Mouse (Mus musculus): ENCODE data around the gene Rab44. TPM values are rescaled to one million over a fixed set of nuclear protein-coding genes. Genes with fewer than 3 reads are reported as not detected.

The Rab44 gene
- polyA plus RNA-seq, 1 experiment from 2014 or later: not detected

DNA sequence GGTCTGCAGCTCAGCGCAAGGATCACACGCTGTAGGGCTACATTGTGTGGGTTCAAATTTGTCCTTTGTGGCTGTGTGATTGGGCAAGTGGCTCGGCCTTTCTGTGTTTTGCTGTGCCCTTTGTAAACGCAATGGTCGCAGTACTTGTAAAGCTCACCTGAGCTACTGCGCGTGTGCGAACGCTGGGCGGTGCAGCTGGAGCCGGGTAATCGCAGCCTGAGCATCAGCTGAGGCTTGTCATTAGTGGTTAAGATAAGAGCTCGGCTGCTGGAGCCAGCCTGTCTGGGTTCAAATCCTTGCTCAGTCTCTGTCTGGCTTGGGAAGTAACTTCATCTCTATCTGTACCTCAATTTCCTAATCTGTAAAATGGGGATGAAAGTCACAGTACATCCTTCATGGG, 39.9 kb upstream of the Rab44 start:
- Histone ChIP-seq H3K27ac (ENCODE audit: low read length) (no peak overlapping the region), H3K4me1 (replicated peaks; ENCODE audit: control insufficient read depth, insufficient read depth, low read length) (peaks cover 6% of the 10 kb centered on the region; the same call in 1 of the 2 replicates), H3K27me3 (replicated peaks; ENCODE audit: control insufficient read depth, insufficient read depth, low read length) (no peaks in the 10 kb centered on the region), H3K9me3 (ENCODE audit: control insufficient read depth, low read length) (no peaks in the 10 kb centered on the region), H3K9ac (replicated peaks; ENCODE audit: low read depth, low read length) (no peak overlapping the region), H3K4me3 (replicated peaks; ENCODE audit: low read length) (no peak overlapping the region), H3K4me2 (ENCODE audit: low read length) (no peak overlapping the region), H3K36me3 (ENCODE audit: control insufficient read depth, insufficient read depth) (no peaks in the 10 kb centered on the region)
- ATAC-seq: no peak
- WGBS: 85% methylated on average over 13 of the region's 13 CpGs

DNA sequence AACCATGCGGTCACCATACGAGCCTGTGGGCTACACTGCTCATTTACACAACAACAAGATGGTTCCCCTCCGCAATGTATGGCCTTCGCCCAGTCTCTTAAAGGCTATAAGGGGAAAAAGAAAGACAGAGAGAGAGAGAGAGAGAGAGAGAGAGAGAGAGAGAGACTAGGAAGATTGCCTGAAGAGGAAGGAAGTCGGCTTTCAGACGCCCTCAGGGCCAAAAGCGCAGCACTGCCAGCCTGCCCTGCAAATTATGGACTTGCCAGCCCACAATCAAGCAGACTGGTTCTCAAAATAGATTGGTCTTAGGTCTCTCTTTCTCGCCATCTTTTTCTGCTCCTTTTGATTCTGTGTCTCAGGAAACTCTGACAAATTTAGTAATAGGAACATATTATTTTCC, 37.7 kb upstream of the Rab44 start:
- H3K4me2 ChIP-seq (ENCODE audit: low read length): no peak overlapping the region
- 90% methylated on average over 8 of the region's 8 CpGs for WGBS

DNA sequence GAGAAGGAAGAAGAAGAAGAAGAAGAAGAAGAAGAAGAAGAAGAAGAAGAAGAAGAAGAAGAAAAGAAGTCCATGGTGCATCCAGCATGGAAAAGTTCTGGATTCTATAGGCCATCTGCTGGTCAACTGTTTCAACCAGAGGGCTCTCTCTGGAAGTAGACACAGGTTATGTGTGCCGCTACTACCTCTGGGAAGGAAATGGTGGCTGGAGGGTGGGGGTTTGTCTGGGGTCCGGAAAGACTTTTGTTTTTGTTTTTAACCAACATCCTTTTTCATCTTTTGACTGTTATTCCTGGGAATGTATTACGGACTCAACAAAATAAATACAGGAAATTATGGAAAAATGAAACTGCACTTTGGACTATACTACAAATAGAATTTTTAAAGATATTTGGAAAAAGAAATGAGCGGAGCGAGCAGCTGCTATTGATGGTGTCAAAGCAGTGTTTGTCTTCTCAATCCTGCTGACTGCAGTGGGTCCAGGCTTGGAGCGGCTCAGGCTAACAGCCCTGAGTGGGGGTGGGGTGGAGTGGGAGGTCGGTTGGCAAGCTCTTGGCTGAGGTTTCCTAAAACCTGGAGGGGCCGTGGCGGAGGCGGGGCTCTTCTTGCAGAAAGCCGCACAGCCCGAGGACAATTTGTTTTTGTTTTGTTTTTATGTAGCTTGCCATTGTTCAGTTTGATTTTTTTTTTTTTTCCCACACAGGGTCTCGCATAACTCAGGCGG, 36.0 kb upstream of the Rab44 start:
- ATAC-seq: peak; percentile 58; the same call in 1 of the 2 replicates
- H3K9me3 ChIP-seq (ENCODE audit: control insufficient read depth, low read length): no peaks in the 10 kb centered on the region
- 14% methylated on average over 14 of the region's 14 CpGs for WGBS
- no peak overlapping the region for H3K27ac ChIP-seq (ENCODE audit: low read length)
- H3K36me3 ChIP-seq (ENCODE audit: control insufficient read depth, insufficient read depth): no peaks in the 10 kb centered on the region
- peak overlapping the region; percentile 5 for H3K4me3 ChIP-seq (replicated peaks; ENCODE audit: low read length)
- H3K4me2 ChIP-seq (ENCODE audit: low read length): peak overlapping the region; percentile 54
- H3K27me3 ChIP-seq (replicated peaks; ENCODE audit: control insufficient read depth, insufficient read depth, low read length): 0 out of 2 replicates have a peak, but pooled peaks cover 5% of the 10 kb centered on the region
- H3K9ac ChIP-seq (replicated peaks; ENCODE audit: low read depth, low read length): 0 out of 2 replicates have a peak overlapping the region, but pooled peaks have one; percentile 22
- H3K4me1 ChIP-seq (replicated peaks; ENCODE audit: control insufficient read depth, insufficient read depth, low read length): peaks cover 17% of the 10 kb centered on the region

More for the DNA sequence above, 37.7 kb upstream of the Rab44 start:
- Histone ChIP-seq H3K9ac (replicated peaks; ENCODE audit: low read depth, low read length) (no peak overlapping the region), H3K36me3 (ENCODE audit: control insufficient read depth, insufficient read depth) (no peaks in the 10 kb centered on the region), H3K27ac (ENCODE audit: low read length) (no peak overlapping the region), H3K9me3 (ENCODE audit: control insufficient read depth, low read length) (no peaks in the 10 kb centered on the region), H3K4me3 (replicated peaks; ENCODE audit: low read length) (no peak overlapping the region), H3K27me3 (replicated peaks; ENCODE audit: control insufficient read depth, insufficient read depth, low read length) (no peaks in the 10 kb centered on the region), H3K4me1 (replicated peaks; ENCODE audit: control insufficient read depth, insufficient read depth, low read length) (peaks cover 8% of the 10 kb centered on the region; the same call in 1 of the 2 replicates)
- ATAC-seq: no peak

DNA sequence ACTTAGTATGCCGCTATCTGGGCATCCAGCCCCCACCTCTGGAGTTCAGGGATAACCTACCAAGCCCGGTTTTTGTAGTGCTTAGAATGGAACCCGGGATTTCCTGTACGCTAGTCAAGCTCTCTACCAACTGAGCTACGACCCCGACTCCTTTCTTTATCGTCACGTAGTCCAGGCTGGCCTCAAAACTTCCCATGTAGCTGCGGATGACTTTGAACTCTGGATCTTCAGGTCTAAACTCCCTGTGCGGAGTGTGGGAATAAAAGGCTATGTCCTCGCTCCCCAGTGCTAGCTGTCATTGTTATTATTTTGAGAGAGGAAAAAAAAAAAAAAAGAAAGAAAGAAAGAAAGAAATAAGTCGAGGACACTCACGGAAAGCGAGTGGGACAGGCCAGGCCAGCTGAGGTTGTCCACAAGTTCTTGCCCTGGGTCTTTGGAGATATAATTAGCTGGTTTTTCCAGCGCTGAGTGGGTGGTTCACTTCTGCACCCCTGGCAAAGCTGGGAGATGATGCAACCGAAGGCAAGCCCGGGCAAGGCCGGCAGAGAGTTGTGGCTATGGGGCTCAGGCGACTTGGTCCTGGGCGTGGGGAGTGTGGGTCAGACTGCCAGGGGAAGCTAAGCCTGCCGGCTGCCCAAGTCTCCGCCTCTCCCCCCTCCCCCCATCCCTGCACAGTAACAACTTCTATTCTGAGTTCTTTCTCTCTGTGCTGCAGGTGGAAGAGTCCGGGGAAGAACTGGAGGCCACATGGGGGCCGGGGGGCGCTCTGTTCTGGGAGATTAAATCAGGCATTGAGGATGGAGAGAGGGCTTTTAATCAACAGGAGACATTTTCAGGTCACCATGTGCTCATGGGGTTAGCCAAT, 35.2 kb upstream of the Rab44 start:
- H3K27ac ChIP-seq (ENCODE audit: low read length): no peak overlapping the region
- 0 out of 2 replicates have a peak overlapping the region, but pooled peaks have one; percentile 22 for H3K9ac ChIP-seq (replicated peaks; ENCODE audit: low read depth, low read length)
- peak overlapping the region; percentile 5 for H3K4me3 ChIP-seq (replicated peaks; ENCODE audit: low read length)
- H3K4me1 ChIP-seq (replicated peaks; ENCODE audit: control insufficient read depth, insufficient read depth, low read length): peaks cover 17% of the 10 kb centered on the region
- H3K36me3 ChIP-seq (ENCODE audit: control insufficient read depth, insufficient read depth): no peaks in the 10 kb centered on the region
- H3K9me3 ChIP-seq (ENCODE audit: control insufficient read depth, low read length): no peaks in the 10 kb centered on the region
- peak overlapping the region; percentile 54 for H3K4me2 ChIP-seq (ENCODE audit: low read length)
- H3K27me3 ChIP-seq (replicated peaks; ENCODE audit: control insufficient read depth, insufficient read depth, low read length): 0 out of 2 replicates have a peak, but pooled peaks cover 5% of the 10 kb centered on the region
- 8% methylated on average over 25 of the region's 25 CpGs for WGBS
- ATAC-seq: no peak

DNA sequence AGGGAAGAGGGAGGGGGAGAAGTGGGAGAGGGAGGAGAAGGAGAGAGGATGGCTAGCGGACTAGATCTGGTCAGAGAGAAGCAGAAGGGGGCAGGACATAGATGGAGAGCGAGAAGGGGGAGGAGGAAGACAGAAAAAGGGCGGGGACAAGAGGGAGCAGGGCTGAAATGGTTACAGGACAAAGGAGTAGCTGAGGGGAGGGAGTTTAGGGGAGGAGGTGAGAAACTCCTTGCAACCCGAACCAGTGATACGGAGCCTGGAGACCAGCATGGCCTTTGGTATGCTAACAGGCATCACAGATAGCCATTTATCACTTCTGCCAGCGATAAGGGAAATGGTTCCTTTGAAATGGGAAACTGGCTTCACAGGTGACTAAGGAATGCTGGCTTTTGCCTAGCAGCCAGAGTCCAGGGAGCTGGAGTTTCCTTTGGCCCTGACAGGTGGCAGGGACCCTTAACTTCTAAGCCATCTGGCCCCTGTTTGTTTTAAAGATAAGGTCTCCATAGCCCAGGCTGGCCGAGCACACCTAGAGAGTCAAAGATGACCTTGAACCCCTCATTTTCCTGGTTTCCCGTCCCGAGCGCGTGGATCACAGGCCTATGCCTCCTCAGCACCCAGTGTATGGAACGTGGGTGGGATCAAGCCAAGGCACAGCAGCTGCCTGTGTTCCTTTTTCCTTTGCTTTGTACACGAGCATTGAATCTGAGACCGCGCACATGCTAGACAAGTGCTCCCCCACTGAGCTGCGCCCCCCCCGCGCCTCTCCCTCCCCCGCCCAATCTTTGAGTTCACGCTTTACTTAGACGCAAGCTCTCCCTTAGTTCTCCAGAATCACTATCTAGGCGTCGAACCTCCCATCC, 33.0 kb upstream of the Rab44 start:
- ATAC-seq: no peak
- WGBS: 6% methylated on average over 23 of the region's 23 CpGs
- no peak overlapping the region for H3K4me3 ChIP-seq (replicated peaks; ENCODE audit: low read length)
- peaks cover 17% of the 10 kb centered on the region for H3K4me1 ChIP-seq (replicated peaks; ENCODE audit: control insufficient read depth, insufficient read depth, low read length)
- H3K36me3 ChIP-seq (ENCODE audit: control insufficient read depth, insufficient read depth): no peaks in the 10 kb centered on the region
- H3K27ac ChIP-seq (ENCODE audit: low read length): no peak overlapping the region
- H3K9ac ChIP-seq (replicated peaks; ENCODE audit: low read depth, low read length): no peak overlapping the region
- no peak overlapping the region; the same call in 1 of the 2 replicates for H3K4me2 ChIP-seq (ENCODE audit: low read length)
- 0 out of 2 replicates have a peak, but pooled peaks cover 5% of the 10 kb centered on the region for H3K27me3 ChIP-seq (replicated peaks; ENCODE audit: control insufficient read depth, insufficient read depth, low read length)
- no peaks in the 10 kb centered on the region for H3K9me3 ChIP-seq (ENCODE audit: control insufficient read depth, low read length)

DNA sequence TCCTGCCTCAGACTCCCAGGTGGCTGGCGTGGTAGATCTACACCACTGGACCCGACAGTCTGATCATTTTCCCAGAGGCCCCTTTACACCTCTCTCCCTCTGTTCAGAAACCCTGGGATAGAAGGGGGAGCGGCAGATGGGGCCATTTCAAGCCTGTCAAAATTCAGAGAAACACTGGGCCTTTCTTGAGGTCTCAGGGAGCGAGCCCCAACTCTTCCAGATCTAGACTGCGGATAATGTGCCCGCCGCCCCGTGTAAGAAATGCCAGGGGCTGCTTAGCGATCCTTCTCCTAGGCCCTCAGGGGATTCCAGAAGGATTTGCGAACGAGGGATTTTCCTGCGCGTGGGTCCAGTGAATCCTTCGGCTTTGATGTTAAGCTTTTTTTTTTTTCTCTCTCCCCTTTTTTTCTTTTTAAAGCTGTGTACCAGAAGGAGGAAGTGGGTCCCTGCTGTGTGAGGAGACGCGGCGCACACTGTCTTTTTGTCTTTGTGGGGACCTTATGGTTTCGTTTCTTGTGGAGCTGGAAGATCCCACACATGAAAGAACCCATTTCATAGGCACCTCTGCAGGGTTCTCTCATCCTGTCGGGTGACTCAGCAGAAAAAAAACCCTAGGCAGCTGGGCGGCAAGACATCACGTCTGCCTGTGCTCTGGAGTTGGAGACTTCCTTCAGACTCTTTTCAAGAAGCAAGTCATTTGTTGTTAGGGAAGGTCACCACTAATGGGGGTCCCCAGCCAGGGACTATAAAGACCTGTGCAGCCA, 32.1 kb upstream of the Rab44 start:
- H3K4me3 ChIP-seq (replicated peaks; ENCODE audit: low read length): peak overlapping the region; percentile 14; the same call in 1 of the 2 replicates
- peak overlapping the region; percentile 30 for H3K4me2 ChIP-seq (ENCODE audit: low read length)
- WGBS: 6% methylated on average over 21 of the region's 21 CpGs
- 0 out of 2 replicates have a peak, but pooled peaks cover 5% of the 10 kb centered on the region for H3K27me3 ChIP-seq (replicated peaks; ENCODE audit: control insufficient read depth, insufficient read depth, low read length)
- peak; percentile 15; the same call in 1 of the 2 replicates for ATAC-seq
- no peak overlapping the region; the same call in 1 of the 2 replicates for H3K27ac ChIP-seq (ENCODE audit: low read length)
- H3K9ac ChIP-seq (replicated peaks; ENCODE audit: low read depth, low read length): 0 out of 2 replicates have a peak overlapping the region, but pooled peaks have one; percentile 15
- H3K4me1 ChIP-seq (replicated peaks; ENCODE audit: control insufficient read depth, insufficient read depth, low read length): peaks cover 17% of the 10 kb centered on the region
- H3K9me3 ChIP-seq (ENCODE audit: control insufficient read depth, low read length): no peaks in the 10 kb centered on the region
- no peaks in the 10 kb centered on the region for H3K36me3 ChIP-seq (ENCODE audit: control insufficient read depth, insufficient read depth)

DNA sequence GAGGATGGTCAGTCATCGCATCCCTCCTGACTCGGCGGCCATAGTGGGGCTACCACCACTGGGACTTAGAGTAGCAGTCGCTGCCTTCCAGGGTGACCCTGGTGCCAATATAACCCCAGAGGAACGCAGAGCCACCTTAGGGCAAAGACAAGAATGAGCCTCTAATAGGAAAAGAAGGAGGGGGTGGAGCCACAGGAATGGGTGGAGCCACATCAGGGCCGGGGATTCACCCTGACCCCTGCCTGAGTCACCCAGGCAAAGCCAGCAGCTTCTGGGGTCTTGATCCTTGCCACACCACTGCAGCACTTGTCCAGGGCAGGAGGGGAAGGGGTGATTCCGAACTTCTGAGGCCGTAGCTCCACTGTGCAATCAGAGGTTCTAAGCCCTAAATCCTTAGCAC, 30.4 kb upstream of the Rab44 start:
- 94% methylated on average over 8 of the region's 8 CpGs for whole genome bisulfite sequencing
- no peaks in the 10 kb centered on the region for H3K9me3 ChIP-seq (ENCODE audit: control insufficient read depth, low read length)
- 0 out of 2 replicates have a peak, but pooled peaks cover 5% of the 10 kb centered on the region for H3K27me3 ChIP-seq (replicated peaks; ENCODE audit: control insufficient read depth, insufficient read depth, low read length)
- no peak for ATAC-seq
- H3K4me1 ChIP-seq (replicated peaks; ENCODE audit: control insufficient read depth, insufficient read depth, low read length): peaks cover 10% of the 10 kb centered on the region
- no peak overlapping the region for H3K9ac ChIP-seq (replicated peaks; ENCODE audit: low read depth, low read length)
- no peak overlapping the region for H3K4me2 ChIP-seq (ENCODE audit: low read length)
- H3K36me3 ChIP-seq (ENCODE audit: control insufficient read depth, insufficient read depth): no peaks in the 10 kb centered on the region
- no peak overlapping the region for H3K27ac ChIP-seq (ENCODE audit: low read length)
- no peak overlapping the region for H3K4me3 ChIP-seq (replicated peaks; ENCODE audit: low read length)

DNA sequence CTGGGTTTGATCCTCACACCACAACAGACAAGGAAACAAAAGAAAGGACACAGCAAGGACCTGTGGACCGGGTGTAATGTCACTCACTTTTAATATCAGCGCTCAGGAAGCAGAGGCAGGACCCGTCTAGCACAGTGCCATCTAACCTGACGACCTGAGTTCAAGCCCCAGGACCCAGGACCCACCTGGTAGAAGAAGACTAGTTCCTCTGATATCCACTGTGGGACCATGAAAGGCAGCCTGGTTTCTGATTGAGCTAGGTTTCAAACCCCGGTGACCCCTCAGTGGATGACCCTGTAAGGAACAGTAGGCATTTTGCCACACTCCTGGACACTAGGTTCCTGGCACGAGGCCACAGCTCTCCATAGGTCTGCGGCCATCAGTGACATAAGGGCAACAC, 29.3 kb upstream of the Rab44 start:
- H3K27me3 ChIP-seq (replicated peaks; ENCODE audit: control insufficient read depth, insufficient read depth, low read length): 0 out of 2 replicates have a peak, but pooled peaks cover 5% of the 10 kb centered on the region
- H3K4me2 ChIP-seq (ENCODE audit: low read length): no peak overlapping the region
- H3K36me3 ChIP-seq (ENCODE audit: control insufficient read depth, insufficient read depth): no peaks in the 10 kb centered on the region
- no peak overlapping the region for H3K27ac ChIP-seq (ENCODE audit: low read length)
- H3K9me3 ChIP-seq (ENCODE audit: control insufficient read depth, low read length): no peaks in the 10 kb centered on the region
- 92% methylated on average over 7 of the region's 7 CpGs for WGBS
- H3K4me1 ChIP-seq (replicated peaks; ENCODE audit: control insufficient read depth, insufficient read depth, low read length): peaks cover 10% of the 10 kb centered on the region
- no peak for ATAC-seq
- no peak overlapping the region for H3K4me3 ChIP-seq (replicated peaks; ENCODE audit: low read length)
- H3K9ac ChIP-seq (replicated peaks; ENCODE audit: low read depth, low read length): no peak overlapping the region

Measured in forebrain, embryonic 16.5 days (tissue).